Mouse (Mus musculus): Measurements from ENCODE around the gene Epha6.

Epha6 gene

DNA sequence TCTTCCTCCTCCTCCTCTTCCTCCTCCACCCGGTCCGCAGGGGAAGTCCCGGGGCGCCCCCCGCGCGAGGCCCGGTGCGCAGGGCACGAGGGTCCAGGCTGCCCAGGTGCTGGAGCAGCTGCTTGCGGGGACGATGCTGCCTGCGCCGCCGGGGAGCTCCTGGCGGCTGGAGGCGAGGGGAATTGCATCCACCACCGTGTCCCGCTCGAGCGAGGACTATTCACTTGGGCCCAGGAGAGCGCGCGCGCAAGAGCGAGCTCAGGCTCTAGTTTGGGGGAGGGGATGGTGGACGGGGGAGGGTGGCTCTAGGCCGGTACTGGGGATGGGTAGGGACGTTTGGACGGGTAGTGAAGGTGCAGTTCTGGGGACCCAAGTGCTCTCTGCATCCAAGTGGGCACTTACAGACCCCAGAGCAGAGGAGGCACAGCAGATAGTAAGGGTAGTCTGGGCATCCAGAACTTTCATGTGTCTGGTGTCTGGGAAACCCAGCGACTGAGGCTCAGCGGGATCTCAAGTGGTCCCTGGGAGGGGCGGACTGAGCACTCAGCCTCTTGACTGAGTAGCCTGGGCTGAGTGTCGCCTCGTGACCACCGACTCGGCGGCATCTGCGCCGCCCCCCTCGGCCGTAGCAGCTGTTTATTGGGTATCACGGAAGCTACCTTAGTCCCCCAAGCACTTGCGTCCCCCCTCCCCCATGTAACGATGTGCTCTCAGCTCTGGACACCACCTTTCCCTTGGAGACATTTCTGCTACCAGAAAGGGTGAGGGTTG is at the start of gene Epha6:
Epha6 (minus strand) TSS at position 471 of the 771 bp plus-strand sequence.
- in situ Hi-C loops (cut with MboI, MseI) = no loop called here

DNA sequence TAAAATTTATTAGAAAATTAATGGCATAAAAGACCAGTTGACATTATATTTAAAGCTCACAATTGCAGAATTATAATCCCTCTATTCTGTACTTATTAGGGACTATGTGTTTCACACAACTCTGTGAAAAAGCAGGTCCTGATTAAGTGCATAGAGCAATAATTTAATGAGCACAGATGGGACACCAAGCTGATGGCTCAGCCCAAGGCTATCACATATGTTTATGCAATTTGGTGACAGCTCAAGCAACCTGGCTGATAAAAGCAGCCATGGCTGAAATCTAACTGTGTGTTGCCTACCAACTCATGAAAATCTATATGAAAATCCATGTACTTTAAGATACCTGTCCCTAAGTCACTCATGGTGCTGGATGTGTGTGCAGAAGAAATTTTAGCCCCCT is 46.4 kb upstream of the Epha6 start:
- in situ Hi-C loops (cut with MboI, MseI) = no loop called here

DNA sequence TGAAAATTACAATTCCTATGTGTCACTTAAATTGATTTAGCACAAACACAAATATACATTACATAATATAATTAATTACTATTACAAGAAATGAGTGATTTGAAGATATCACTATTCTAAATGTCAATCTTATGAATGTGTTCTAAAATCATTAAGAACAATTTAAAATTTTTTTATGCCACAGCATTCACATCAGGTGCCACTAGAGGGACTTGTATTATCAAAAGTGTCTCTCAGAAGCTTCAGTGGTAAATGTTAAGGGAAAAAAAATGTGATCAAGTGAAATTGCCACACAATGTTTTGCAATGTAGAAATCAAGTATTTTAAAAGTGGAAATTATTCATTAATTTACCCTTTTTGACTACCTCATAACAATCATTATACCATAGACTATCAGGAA is 22.8 kb upstream of the Epha6 start:
- in situ Hi-C loops (cut with MboI, MseI) = no loop called here

DNA sequence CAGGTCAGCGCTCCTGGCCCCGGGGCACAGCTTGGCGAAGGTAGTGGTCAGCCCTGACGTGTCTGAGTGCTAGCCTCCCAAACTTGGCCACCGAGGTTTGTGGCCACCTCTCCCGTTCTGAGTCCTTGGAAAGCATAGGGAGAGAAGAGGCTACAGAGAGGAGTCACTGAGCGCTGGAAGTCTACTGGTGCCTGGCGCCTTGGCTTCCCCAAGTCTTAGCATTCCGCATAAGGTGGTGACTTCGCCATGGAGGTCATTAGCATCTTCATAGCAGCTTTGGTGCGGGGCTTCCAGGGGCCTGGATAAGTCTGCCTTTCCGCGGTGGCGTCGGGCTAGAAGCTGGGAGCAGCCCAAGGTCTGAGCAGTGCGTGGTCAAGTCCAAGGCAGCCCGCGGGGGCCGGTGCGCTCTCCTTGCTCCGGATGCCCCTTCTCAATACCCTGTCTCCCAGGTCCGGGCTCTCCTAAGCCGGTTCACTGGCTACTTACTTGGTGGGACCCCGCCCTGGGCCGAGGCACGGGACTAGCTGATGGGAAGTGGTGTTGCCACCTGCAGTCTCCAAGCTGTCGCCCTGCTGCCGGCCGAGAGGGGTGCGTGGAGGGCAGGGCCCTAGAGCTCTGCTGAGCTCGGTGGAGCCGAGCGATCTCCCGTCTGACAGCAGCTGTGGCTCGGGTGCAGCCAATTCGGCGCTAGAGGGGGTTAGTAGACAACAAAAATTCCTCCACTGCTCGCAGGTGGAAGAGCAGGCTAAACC is 677 bp upstream of the Epha6 start:
- in situ Hi-C loops (cut with MboI, MseI) = no loop called here

DNA sequence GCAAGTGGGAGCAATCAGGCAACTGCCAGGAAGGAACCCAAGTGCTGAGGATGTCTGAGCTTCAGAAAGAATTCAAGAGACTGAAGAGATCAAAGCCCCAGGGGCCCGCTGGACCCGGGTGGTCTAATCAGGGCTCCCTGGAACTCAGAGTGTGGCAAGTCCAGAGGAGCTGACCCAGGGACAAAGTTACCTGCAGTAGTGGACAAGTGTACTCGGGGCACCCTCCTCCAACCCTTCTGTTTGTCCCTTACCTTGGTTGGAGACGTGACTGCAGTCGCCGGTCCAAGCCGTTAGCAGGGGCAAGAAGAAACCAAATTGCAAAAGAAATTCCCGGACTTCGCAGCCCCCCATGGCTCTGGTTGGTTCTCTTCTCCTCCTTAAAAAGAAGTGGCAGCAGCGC is 718 bp downstream of the Epha6 start:
- in situ Hi-C loops (cut with MboI, MseI) = no loop called here

DNA sequence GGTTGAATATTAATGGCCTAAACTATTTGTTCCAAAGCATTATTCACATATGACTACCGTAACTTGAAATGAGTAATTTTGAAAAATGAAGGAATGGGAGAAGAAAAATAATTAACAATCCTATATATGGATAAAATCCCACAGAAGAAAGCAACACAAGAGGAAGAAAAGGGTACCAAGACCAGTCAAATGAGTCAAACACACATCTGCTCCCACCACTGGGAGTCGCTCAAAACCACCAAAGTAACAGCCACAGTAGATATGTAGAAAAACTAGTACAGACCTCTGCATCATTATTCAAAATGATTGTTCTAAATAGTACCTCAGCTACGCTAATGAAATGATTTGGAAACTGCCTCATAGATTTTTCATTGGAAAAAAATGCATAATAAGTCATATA is 20.0 kb downstream of the Epha6 start:
- in situ Hi-C loops (cut with MboI, MseI) = no loop called here

DNA sequence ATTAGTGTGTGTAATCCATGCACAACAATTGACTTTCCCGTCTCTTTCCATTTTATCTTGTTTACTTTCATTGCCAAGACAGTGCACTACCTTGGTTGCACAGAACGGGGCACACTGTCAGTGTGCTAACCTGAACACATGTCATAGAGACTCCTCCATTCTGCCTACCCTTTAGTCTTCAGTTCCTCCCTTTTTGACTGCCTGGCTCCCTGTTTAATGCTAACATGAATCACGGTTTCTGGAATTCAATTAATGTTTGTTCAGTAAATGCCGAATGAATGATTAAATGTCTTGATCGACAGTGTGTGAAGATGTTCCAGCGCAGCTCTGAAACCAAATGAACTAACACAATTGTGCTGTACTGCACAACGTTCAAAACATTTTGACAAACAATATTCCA is 20.6 kb downstream of the Epha6 start:
- in situ Hi-C loops (cut with MboI, MseI) = no loop called here

DNA sequence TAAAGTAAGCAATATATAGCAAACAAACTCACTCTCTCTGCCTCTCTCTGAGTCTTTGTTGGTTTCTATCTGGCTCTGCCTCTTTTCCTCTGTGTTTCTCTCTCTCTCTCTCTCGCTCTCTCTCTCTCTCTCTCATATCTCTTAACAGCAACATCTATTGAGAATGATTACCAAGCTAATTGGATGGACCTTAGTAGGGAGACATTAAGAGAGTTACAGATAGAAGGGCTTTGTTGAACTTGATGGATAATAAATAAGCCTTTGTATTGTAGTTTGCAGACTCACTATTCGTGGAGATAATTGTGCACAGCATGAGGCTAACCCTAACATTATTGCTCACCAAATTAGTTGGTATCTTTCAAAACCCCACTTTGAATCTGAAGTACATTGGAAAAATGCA is 34.8 kb downstream of the Epha6 start:
- in situ Hi-C loops (cut with MboI, MseI) = no loop called here

DNA sequence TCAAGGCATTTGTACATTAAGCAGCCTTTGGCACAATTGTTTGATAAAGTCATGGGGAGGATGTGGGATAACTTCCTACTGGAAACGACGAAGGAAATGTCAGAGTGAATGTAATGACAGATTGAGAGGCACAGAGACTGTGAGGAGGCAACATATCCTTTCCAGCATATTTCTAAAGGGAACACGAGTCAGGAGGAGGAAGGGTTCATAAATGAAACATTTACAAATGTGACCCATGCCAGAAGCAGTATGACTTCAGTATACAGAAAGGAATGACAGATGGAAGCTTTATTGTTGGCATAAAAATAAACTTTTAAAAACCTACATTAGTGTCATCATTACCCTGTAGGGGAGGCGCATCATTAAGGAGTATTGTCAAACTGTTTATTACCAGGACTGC is 60.9 kb downstream of the Epha6 start:
- in situ Hi-C loops (cut with MboI, MseI) = no loop called here

DNA sequence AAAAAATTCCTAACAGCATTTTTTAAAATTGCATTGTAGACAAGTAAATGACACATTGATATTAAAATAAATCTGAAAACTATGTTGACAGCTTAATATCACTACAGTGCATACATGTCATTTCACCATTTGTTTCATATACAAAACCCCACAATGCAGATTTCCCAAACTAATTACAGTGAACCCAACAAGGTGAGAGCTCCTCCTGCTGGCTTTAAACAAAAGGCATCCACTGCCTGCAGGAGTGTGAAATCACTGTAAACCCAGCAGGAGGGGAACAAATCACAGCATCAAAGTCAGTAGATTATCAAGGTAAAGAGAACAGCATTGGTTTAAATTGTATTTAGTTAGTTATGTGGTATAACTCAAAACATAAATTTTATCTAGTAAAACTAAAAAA is 67.1 kb downstream of the Epha6 start:
- in situ Hi-C loops (cut with MboI, MseI) = no loop called here

DNA sequence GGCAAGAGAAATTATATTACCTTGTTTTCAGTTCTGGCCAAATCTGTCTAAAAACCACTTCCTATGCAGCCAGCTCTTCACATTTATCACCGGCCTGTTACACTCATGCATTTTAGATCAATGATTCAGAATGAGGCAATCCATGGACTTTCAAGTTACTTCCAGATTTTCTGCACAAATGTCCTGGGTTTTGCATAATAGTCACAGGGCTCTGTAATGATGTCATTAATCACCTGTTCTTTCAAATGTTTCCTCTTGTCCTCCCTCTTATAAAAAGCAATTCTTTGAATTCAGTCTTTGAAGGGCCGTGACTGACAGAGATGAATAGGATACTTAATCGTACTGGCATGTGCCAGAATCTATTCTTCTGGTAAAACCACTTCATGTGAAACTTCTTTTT is 95.6 kb downstream of the Epha6 start:
- in situ Hi-C loops (cut with MboI, MseI) = loop anchor here (10.0 kb wide), 1 partner anchor 455 kb away; no protein-coding TSS in a partner anchor

DNA sequence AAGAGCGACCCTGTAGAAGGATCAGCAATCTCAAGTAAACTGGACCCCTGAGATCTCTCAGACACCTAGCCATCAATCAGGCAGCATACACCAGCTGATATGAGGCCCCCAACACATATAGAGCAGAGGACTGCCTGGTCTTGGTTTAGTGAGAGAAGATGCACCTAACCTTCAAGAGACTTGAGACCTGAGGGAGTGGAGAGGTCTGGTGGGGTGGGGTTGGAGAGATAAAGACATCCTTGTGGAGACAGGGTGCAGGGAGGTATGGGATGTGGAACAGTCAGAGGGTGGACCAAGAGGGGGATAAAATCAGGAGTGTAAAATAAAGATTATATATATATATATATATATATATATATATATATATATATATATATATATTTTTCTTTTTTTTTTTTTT is 105.8 kb downstream of the Epha6 start:
- in situ Hi-C loops (cut with MboI, MseI) = no loop called here

DNA sequence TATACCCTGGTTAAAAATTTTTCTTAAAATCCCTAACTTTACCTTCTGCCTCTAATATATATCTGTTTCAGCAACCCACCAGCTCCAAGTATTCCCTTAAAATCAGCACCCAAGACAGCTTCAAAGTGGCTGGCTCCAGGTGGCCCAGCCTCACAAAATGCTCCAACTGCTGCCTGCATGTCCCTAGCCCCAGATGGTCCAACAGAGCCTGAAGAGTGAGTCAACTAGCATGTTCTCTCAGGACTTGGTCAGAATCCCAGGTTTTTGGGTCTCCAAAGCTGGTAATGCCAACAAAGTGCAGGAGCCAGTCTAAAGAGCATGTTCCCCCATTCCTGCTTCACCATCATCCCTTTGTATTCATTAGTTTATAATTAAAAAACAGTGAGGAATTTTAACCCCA is 129.6 kb downstream of the Epha6 start:
- in situ Hi-C loops (cut with MboI, MseI) = no loop called here

DNA sequence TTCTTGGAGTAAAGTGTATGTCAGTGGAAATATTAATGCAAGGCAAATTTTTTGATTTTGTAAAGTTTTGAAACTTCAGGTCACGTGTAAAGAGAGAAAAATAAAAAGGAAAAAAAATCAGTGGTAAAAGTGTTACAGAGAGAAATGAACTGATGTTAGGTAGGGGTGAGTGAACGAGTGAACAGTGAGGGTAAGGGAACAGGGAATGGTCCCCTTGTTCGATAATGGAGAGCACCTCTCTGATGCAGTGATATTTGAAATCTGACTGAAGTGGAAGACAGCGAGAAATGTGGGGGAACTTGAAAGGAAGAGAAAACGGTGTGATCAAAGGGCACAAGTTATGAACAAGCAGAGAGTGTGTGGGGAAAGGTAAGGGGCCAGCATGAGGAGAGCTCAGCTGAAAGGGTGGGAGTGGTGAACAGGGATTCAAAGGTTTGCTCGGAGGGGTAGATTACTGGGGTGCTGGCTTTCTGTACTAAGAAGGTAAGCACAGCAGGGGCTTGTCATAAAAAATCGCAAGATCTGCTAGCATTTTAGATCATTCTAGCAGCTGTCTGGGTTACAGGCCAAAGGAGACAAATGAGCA is 137.0 kb downstream of the Epha6 start:
- in situ Hi-C loops (cut with MboI, MseI) = no loop called here

DNA sequence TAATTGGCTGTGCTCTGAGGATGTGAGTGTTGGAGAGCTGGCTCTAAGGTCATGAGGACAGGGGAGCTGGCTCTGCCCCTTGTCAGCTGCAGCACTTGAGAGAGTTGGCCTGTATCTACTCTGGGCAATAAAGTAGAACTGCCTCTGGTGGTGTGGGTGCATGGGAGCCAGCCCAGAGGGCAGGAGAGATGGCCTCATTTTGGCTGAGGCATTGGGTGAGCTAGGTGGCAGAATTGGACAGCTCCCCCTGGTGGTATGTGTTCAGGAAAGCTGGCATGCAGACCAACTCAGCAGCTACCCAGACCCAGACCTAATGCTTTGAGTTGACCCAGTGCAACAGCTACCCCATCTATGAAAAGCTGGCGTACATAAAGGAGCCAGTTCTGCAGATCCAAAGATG is 170.0 kb downstream of the Epha6 start:
- in situ Hi-C loops (cut with MboI, MseI) = no loop called here

DNA sequence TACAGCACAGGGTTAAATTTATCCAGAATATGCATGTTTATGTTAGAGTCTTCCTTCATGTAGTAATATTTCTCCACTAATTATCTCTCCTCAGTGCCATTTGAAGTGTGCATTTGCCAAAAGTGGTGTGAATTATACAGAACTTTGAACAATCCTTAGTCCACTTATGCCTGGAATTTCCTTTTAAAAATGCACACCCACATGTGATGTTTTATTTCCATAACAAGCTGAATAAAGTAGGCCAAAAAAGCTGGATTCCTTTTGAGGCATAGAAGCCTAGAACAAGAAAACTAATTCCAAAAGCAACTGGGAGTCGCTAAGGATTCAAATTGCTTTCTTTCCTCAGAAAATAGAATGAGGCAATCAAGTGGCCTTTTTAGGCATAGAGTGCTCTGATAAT is 171.1 kb downstream of the Epha6 start:
- in situ Hi-C loops (cut with MboI, MseI) = no loop called here

DNA sequence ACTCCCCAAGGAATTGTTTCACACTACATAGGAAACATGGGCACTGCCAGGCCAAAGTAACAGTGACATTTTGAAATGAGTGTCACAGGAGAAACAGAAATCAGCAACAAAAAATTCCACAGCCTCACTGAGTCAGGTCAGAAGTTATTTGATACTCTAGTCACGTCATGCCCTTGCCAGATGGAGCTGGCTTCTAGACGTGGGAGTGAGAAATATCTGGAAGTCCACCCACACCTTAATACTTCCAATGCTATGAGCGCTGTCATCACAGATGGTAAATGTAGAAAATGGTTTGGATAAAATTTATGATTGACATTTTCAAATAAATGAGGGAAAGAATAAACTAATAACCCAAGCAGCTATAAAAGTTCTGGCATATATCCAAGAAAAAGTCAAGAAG is 210.0 kb downstream of the Epha6 start:
- in situ Hi-C loops (cut with MboI, MseI) = no loop called here

DNA sequence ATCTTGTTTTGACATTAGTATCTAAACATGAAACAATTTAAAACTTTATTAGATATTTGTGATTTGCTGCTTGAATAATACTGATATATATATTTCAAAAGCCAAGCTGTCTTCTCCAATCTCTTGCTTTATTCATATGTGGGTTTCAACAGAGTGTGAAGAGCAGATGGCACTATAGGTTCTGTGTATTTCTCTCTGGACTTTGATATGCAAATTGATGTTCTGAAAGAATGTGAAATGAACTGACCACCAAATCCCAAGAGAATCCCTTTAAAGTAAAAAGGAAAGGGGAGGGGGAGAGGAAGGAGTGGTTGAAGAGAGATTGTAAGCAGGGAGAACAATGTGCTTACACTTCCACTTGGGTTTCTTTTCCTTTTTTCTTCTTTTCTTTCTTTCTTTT is 212.4 kb downstream of the Epha6 start:
- in situ Hi-C loops (cut with MboI, MseI) = no loop called here

DNA sequence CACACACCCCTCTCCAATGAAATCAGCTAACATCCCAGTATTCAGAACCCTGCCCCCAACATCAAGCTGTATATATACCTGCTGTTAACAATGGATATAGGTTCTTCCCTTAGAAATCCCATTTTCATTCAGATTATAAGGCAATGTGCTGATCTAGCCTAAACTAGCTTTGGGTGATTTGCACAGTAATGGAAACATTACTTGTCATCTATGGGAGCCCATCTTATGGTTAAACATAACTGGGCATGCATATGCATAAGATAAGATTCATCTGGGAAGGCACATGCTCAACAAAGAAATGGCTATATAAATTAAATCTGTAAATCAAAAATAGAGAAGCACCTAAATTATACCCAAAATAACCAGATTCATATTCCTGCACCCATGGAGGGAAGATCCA is 230.2 kb downstream of the Epha6 start:
- in situ Hi-C loops (cut with MboI, MseI) = no loop called here

DNA sequence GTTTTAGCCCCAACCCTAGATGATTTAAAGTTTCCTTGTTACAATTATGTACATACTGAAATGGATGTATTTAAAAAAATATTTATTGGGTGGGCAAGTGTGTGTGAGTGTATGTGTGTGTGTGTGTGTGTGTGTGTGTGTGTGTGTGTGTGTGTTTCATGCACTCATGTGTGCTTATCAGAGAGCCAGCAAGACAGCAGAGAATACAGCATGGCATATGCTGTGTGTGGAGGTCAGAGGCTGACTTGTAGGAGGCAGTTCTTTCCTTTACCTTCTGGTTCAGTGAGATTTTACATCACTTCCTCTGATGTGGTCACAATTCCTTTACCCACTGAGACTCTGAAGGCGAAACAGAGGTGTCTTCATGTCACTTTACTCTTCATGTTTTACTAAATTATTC is 321.4 kb downstream of the Epha6 start:
- in situ Hi-C loops (cut with MboI, MseI) = loop anchor here (25.0 kb wide), 1 partner anchor 1197 kb away; the partner anchor contains the start of genes Olfr190 and Olfr191

DNA sequence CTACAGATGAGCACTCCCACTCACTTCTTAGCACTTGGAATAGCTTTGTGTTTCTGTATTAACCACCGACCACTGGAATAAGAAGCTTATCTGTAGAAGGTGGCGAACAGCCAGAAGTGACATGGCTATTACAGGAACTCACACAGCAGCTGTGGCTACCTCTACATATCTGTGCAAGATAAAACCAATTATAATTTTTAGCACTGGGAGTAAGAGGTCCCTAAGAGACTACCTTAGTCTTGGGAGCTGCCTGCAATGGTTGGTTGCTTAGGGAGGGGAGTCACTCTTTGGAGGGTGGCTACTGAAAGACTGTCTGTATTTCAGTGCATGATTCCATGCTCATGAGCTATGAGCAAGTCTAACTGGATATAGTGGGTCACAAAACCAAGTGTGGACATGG is 331.2 kb downstream of the Epha6 start:
- in situ Hi-C loops (cut with MboI, MseI) = no loop called here

DNA sequence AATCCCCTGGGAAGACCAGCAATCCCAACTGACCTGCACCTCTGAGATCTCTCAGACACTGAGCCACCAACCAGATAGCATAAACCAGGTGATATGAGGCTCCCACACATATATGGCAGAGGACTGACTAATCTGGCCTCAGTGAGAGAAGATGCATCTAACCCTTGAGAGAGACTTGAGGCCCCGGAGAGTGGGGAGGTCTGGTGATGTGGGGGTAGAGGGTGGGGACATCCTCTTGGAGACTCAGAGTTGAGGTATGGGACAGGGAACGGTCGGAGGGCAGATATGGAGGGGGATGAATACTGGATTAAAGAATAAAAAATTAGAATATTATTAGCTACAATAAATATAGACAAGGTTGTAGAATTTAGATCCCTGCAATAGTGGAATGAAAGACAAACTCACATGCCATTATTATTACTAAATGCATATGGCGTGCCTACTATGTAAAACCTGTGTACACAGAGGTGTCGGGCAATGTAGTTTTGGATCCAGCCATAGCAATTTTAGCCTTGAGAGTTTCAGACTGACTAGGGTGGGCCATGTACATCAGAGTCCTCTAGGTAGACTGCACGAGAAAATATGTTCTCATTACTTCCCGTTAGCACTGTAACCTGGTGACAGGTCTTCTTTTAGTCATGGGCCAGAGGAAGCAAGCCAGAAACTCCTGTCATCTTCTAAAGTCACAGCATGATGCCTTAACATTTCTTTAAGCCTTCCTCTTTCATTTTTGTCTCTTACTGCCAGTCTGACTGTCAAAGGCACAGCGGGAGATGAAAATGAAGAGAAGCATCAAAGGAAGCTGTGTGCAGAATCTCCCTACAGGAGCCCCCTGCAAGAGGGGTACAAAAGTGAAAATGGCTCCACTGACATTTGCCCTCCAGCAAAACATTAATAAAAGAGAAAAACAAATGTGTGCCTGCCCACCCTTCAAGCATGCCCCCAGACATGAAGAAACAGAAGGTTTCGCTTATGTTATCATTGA is 338.7 kb downstream of the Epha6 start:
- in situ Hi-C loops (cut with MboI, MseI) = no loop called here

Measured in T-helper 2 cell (primary cell).